ENCODE assay signal across 9 mouse cellular contexts in the genomic region with DNA sequence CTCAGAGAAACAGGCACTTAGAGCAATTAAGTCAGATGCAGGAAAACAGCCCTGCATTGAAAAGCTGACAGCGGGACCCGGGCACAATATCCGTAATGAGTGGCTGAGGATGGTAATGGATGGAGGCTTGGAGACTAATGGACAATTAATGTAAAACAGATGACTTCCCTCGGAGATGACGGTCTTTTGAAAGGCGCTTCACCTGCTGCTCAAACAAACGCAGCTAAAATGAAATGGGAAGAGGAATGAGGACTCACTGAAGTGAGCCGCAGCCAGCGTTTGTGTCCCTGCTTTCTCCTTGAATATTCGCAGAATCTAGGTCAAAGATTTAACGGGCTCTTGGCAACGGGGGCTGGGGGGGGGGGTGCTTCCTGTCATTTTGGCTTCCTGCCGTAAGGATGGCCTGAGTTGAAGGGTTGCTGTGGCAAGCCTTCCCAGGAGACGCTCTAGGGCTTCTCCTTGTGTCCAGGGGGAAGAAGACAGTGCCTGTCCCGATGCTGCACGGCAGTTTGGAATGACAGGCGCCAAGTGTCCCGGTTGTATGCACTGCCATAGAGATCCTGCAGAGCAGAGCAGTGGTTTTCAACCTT.
DNase-seq lines count a peak whose midpoint lies in the region; ATAC-seq and TF ChIP-seq lines count a peak whose summit lies in the region.
"Had no signal": no experiment of that assay in that cellular context is flagged by ENCODE, and none has a peak within 500 bp of the region (broad histone marks: within the 10 kb centered on the region; RNA-seq: fewer than 3 reads in every experiment).

No protein-coding gene starts in this region.

- H3K4me3 ChIP-seq in forebrain, embryonic 11.5 days (ENCODE audit: low read depth, low read length): peak overlapping the region; percentile 2; the same call in 1 of the 2 replicates
- peak overlapping the region; percentile 26 for H3K4me3 ChIP-seq in hindbrain, postnatal 0 days (ENCODE audit: low read length)
- peak overlapping the region; percentile 24 for H3K4me3 ChIP-seq in limb, embryonic 13.5 days
- H3K4me3 ChIP-seq: megakaryocyte, embryonic 14.5 days had no signal

- 15% methylated on average over 18 of the region's 18 CpGs for WGBS in forebrain, embryonic 11.5 days
- 6% methylated on average over 18 of the region's 18 CpGs for WGBS in hindbrain, postnatal 0 days
- 3% methylated on average over 18 of the region's 18 CpGs for WGBS in limb, embryonic 13.5 days

- peaks cover 8% of the 10 kb centered on the region; the same call in 1 of the 2 replicates for H3K4me1 ChIP-seq in forebrain, embryonic 11.5 days (replicated peaks; ENCODE audit: control insufficient read depth, insufficient read depth, low read length)
- H3K4me1 ChIP-seq in hindbrain, postnatal 0 days (ENCODE audit: insufficient read depth, low read length): no peaks in the 10 kb centered on the region
- H3K4me1 ChIP-seq in limb, embryonic 13.5 days: peaks cover 17% of the 10 kb centered on the region

- DNase-seq in adrenal gland, postnatal 10 days: peak; percentile 32
- no peak for DNase-seq in adrenal gland, postnatal 4 days (ENCODE audit: low spot score in 2 of 2)
- peak; percentile 96 for DNase-seq in brain, embryonic 14.5 days (ENCODE audit: low read depth)
- DNase-seq in forebrain, embryonic 11.5 days (ENCODE audit: low spot score): peak; percentile 81
- peak; percentile 77 for DNase-seq in hindbrain, postnatal 0 days (ENCODE audit: low spot score)
- peak; percentile 38 for DNase-seq in testis, postnatal 10 days (ENCODE audit: low spot score)
- no peak for DNase-seq in gastrocnemius, postnatal 14 days

- intact Hi-C loops in gastrocnemius, postnatal 14 days (cut with DNase I; ENCODE audit: low total_unique reads): no loop called here

- H3K27me3 ChIP-seq in forebrain, embryonic 11.5 days (ENCODE audit: control insufficient read depth, insufficient read depth, low read length): no peaks in the 10 kb centered on the region
- H3K27me3 ChIP-seq in hindbrain, postnatal 0 days (ENCODE audit: insufficient read depth, low read length): no peaks in the 10 kb centered on the region
- peaks cover 12% of the 10 kb centered on the region; the same call in 1 of the 2 replicates for H3K27me3 ChIP-seq in limb, embryonic 13.5 days

- no peaks in the 10 kb centered on the region for H3K36me3 ChIP-seq in forebrain, embryonic 11.5 days (ENCODE audit: control insufficient read depth, insufficient read depth, low read length)
- H3K36me3 ChIP-seq in hindbrain, postnatal 0 days (ENCODE audit: insufficient read depth, low read length): no peaks in the 10 kb centered on the region
- no peaks in the 10 kb centered on the region for H3K36me3 ChIP-seq in limb, embryonic 13.5 days

- TF ChIP-seq POLR2A in brain, embryonic 14.5 days (IDR thresholded peaks at IDR 0.05; ENCODE audit: borderline replicate concordance, extremely low read depth, insufficient read depth, insufficient read length, poor library complexity, severe bottlenecking): no peak

- H3K4me2 ChIP-seq in forebrain, embryonic 11.5 days (ENCODE audit: low read depth, low read length, severe bottlenecking): peak overlapping the region; percentile 40; the same call in 1 of the 2 replicates
- peak overlapping the region; percentile 52 for H3K4me2 ChIP-seq in hindbrain, postnatal 0 days (ENCODE audit: low read depth, low read length)
- peak overlapping the region; percentile 59 for H3K4me2 ChIP-seq in limb, embryonic 13.5 days (replicated peaks)

- no peaks in the 10 kb centered on the region for H3K9me3 ChIP-seq in forebrain, embryonic 11.5 days (ENCODE audit: control insufficient read depth, low read length)
- H3K9me3 ChIP-seq in hindbrain, postnatal 0 days (ENCODE audit: low read length): no peaks in the 10 kb centered on the region
- no peaks in the 10 kb centered on the region for H3K9me3 ChIP-seq in limb, embryonic 13.5 days
- H3K9me3 ChIP-seq: megakaryocyte, embryonic 14.5 days had no signal

- H3K27ac ChIP-seq in forebrain, embryonic 11.5 days (ENCODE audit: low read depth, low read length): peak overlapping the region; percentile 70
- H3K27ac ChIP-seq in hindbrain, postnatal 0 days: peak overlapping the region; percentile 74
- H3K27ac ChIP-seq in limb, embryonic 13.5 days: no peak overlapping the region

- ATAC-seq in forebrain, embryonic 11.5 days (replicated peaks; ENCODE audit: low FRiP score): peak; percentile 88
- peak; percentile 68 for ATAC-seq in hindbrain, postnatal 0 days
- no peak for ATAC-seq in limb, embryonic 13.5 days (ENCODE audit: low FRiP score, low read depth)

- no peak for TF ChIP-seq CTCF in brain, embryonic 14.5 days (IDR thresholded peaks at IDR 0.05; ENCODE audit: borderline replicate concordance, extremely low read depth, insufficient read depth, insufficient read length)
- TF ChIP-seq CTCF in hindbrain, postnatal 0 days (IDR thresholded peaks at IDR 0.05; ENCODE audit: low read depth): no peak

- peak overlapping the region; percentile 27; the same call in 1 of the 2 replicates for H3K9ac ChIP-seq in forebrain, embryonic 11.5 days (ENCODE audit: low read length)
- H3K9ac ChIP-seq in hindbrain, postnatal 0 days (replicated peaks; ENCODE audit: low read length): peak overlapping the region; percentile 18
- no peak overlapping the region for H3K9ac ChIP-seq in limb, embryonic 13.5 days

Comparison
In these comparisons a context has a peak if more than half of its experiments do, and no peak if none do; other contexts are left out.
1. DNase-seq: peak in adrenal gland, postnatal 10 days (single experiment), brain, embryonic 14.5 days (single experiment), forebrain, embryonic 11.5 days (single experiment), hindbrain, postnatal 0 days (single experiment) and testis, postnatal 10 days (single experiment); none in adrenal gland, postnatal 4 days (0 of 2) and gastrocnemius, postnatal 14 days (single experiment).
2. Peak in every context shown above with its lines, with median percentiles within 50 percentile points of each other: H3K4me2 ChIP-seq and H3K4me3 ChIP-seq.